Mouse (Mus musculus) intestine, embryonic 14.5 days (tissue): Measurements from ENCODE around the gene Arhgap4. TPM values are rescaled to one million over a fixed set of nuclear protein-coding genes. Genes with fewer than 3 reads are reported as not detected.

Experiments used
- ATAC-seq: fragments of 200-750 bp; cut with Nextera tagmentation; replicated peaks from 2 replicates; pipeline ENCODE4 v1.8.0; 2017; ENCODE audit warnings: low read depth, moderate number of reproducible peaks, moderate TSS enrichment, moderate library complexity; ENCODE audit not compliant: low FRiP score, low TSS enrichment
- DNase-seq: peaks from one replicate; pipeline ENCODE4 v3.0.0-alpha.2; 2018; ENCODE audit warnings: low spot score
- H3K27ac ChIP-seq: fragments of 300-500 bp; sonication (generic); 2 replicates; pipeline ENCODE4 v1.5.1; 2014; ENCODE audit warnings: low read depth, mild to moderate bottlenecking, control low read depth
- H3K27me3 ChIP-seq: fragments of 300-500 bp; sonication (generic); replicated peaks from 2 replicates; pipeline ENCODE4 v1.6.1; 2014; ENCODE audit warnings: low read length, control low read depth; ENCODE audit not compliant: control insufficient read depth, insufficient read depth
- H3K36me3 ChIP-seq: fragments of 300-500 bp; sonication (generic); 2 replicates; pipeline ENCODE4 v1.6.1; 2014; ENCODE audit warnings: low read length, control low read depth; ENCODE audit not compliant: control insufficient read depth, insufficient read depth
- H3K4me1 ChIP-seq: fragments of 300-500 bp; sonication (generic); replicated peaks from 2 replicates; pipeline ENCODE4 v1.6.1; 2014; ENCODE audit warnings: low read length, control low read depth, mixed read lengths; ENCODE audit not compliant: control insufficient read depth, insufficient read depth
- H3K4me2 ChIP-seq: fragments of 300-500 bp; sonication (generic); 2 replicates; pipeline ENCODE4 v1.6.1; 2014; ENCODE audit warnings: low read length
- H3K4me3 ChIP-seq: fragments of 300-500 bp; sonication (generic); 2 replicates; pipeline ENCODE4 v1.5.1; 2014; ENCODE audit warnings: low read depth, low read length, control low read depth, mixed read lengths
- H3K9ac ChIP-seq: fragments of 300-500 bp; sonication (generic); 2 replicates; pipeline ENCODE4 v1.6.1; 2014; ENCODE audit warnings: mild to moderate bottlenecking, low read length
- H3K9me3 ChIP-seq: fragments of 300-500 bp; sonication (generic); 2 replicates; pipeline ENCODE4 v1.6.1; 2016; ENCODE audit warnings: low read length, control low read depth; ENCODE audit not compliant: control insufficient read depth
- WGBS: fragments of 180-500 bp; shearing (Covaris S2); extraction: QIAGEN DNeasy Blood & Tissue Kit; methylation state at CpG from one replicate; pipeline ENCODE4 v1.1.7; 2014; 5-methylcytosine and 5-hydroxymethylcytosine counted together
- polyA plus RNA-seq: library from polyadenylated mRNA; unstranded; fragments of >200 nt; fragmentation: Nextera tagmentation; extraction: Ambion mirVana; gene quantifications from 2 replicates; pipeline ENCODE4 v1.2.1, GENCODE M21; 2014

Arhgap4 gene
- polyA plus RNA-seq, 1 experiment from 2014 or later = 4.3 TPM

GRCm38 (mm10) chrX:73855087-73855408, 66.6 kb downstream of the Arhgap4 start:
- H3K27me3 ChIP-seq = no peaks in the 10 kb centered on the region
- H3K4me1 ChIP-seq = no peaks in the 10 kb centered on the region
- H3K4me3 ChIP-seq = no peak overlapping the region
- ATAC-seq (no peak), DNase-seq (no peak)
- no peaks in the 10 kb centered on the region for H3K36me3 ChIP-seq
- no peak overlapping the region for H3K9ac ChIP-seq
- 73% methylated on average over 3 of the region's 3 CpGs for WGBS
- no peak overlapping the region for H3K4me2 ChIP-seq
- H3K9me3 ChIP-seq = no peaks in the 10 kb centered on the region
- H3K27ac ChIP-seq = no peak overlapping the region

- H3K4me1 ChIP-seq = no peaks in the 10 kb centered on the region
- ATAC-seq (no peak), DNase-seq (no peak)
- H3K9me3 ChIP-seq = no peaks in the 10 kb centered on the region
- H3K36me3 ChIP-seq = no peaks in the 10 kb centered on the region
- no peak overlapping the region for H3K4me2 ChIP-seq
- 86% methylated on average over 8 of the region's 9 CpGs for WGBS
- H3K9ac ChIP-seq = no peak overlapping the region
- no peak overlapping the region for H3K27ac ChIP-seq
- no peak overlapping the region for H3K4me3 ChIP-seq
- no peaks in the 10 kb centered on the region for H3K27me3 ChIP-seq
Observed at GRCm38 (mm10) chrX:73854326-73855086, 67.2 kb downstream of the Arhgap4 start.

Other genes starting within 250 kb of the Arhgap4 start
- gene Slc6a8, start 248.7 kb downstream of the Arhgap4 start, polyA plus RNA-seq = 9.1 and 10.8 TPM in 2 replicates
- gene Bcap31, start 205.7 kb downstream of the Arhgap4 start, polyA plus RNA-seq = 230 and 236 TPM in 2 replicates
- gene Abcd1, start 205.3 kb downstream of the Arhgap4 start, polyA plus RNA-seq = 15.7 and 16.8 TPM in 2 replicates
- 0.23 and 0.27 TPM in 2 replicates for gene Plxnb3, start 164.8 kb downstream of the Arhgap4 start, polyA plus RNA-seq
- gene Srpk3, start 147.5 kb downstream of the Arhgap4 start, polyA plus RNA-seq = 1.7 and 1.8 TPM in 2 replicates
- 241 and 248 TPM in 2 replicates for gene Idh3g, start 135.0 kb downstream of the Arhgap4 start, polyA plus RNA-seq
- gene Ssr4, start 134.8 kb downstream of the Arhgap4 start, polyA plus RNA-seq = 229 and 263 TPM in 2 replicates
- gene Pdzd4, start 96.9 kb downstream of the Arhgap4 start, polyA plus RNA-seq = 1.1 and 1.2 TPM in 2 replicates
- 0.12 TPM in 1 of 2 replicates, not detected in the other for gene Avpr2, start 29.8 kb downstream of the Arhgap4 start, polyA plus RNA-seq
- 15.1 and 18.0 TPM in 2 replicates for gene L1cam, start 25.8 kb downstream of the Arhgap4 start, polyA plus RNA-seq
- 155 and 169 TPM in 2 replicates for gene Naa10, start 74 bp upstream of the Arhgap4 start, polyA plus RNA-seq
- gene Renbp, start 9.0 kb upstream of the Arhgap4 start, polyA plus RNA-seq = 59.3 and 63.8 TPM in 2 replicates
- 66.5 and 74.8 TPM in 2 replicates for gene Hcfc1, start 44.5 kb upstream of the Arhgap4 start, polyA plus RNA-seq
- gene Irak1, start 102.0 kb upstream of the Arhgap4 start, polyA plus RNA-seq = 50.8 and 55.8 TPM in 2 replicates
- not detected in 2 replicates for gene Opn1mw, start 205.6 kb upstream of the Arhgap4 start, polyA plus RNA-seq
- 10.5 and 11.2 TPM in 2 replicates for gene Mecp2, start 213.5 kb upstream of the Arhgap4 start, polyA plus RNA-seq
- gene Tex28, start 246.0 kb upstream of the Arhgap4 start, polyA plus RNA-seq = not detected in 2 replicates